In genomic region chr8:47662716-47663115, GRCm38 (mm10) we compare ENCODE assay signal across 24 mouse cellular contexts. TPM values are rescaled to one million over a fixed set of nuclear protein-coding genes. Genes with fewer than 3 reads are reported as not detected.
DNase-seq lines count a peak whose midpoint lies in the region; ATAC-seq and TF ChIP-seq lines count a peak whose summit lies in the region.
"Had no signal": no experiment of that assay in that cellular context is flagged by ENCODE, and none has a peak within 500 bp of the region (broad histone marks: within the 10 kb centered on the region; RNA-seq: fewer than 3 reads in every experiment).

No protein-coding gene starts in this region.

- DNase-seq in embryonic facial prominence, embryonic 14.5 days (ENCODE audit: low spot score) = peak; percentile 22
- no peak for DNase-seq in embryonic facial prominence, embryonic 10.5 days (ENCODE audit: low spot score)
- DNase-seq in lung, embryonic 14.5 days = peak; percentile 41
- no peak for DNase-seq in lung, adult 2 months
- DNase-seq in testis, postnatal 10 days (ENCODE audit: low spot score) = peak; percentile 9
- no peak for DNase-seq in testis, postnatal 14 days (ENCODE audit: low spot score)
- no peak for DNase-seq in MN1 (ENCODE audit: low spot score)
- DNase-seq: adrenal gland, postnatal 14 days; B cell, adult 2 months; cerebellum, adult 11-12 months; cerebellum, adult 9-10 months; cerebellum, postnatal 25 days; gastrocnemius, postnatal 36 days; heart, adult 18-20 months; heart, postnatal 10 days had no signal

- no peaks in the 10 kb centered on the region for H3K9me3 ChIP-seq in embryonic facial prominence, embryonic 14.5 days (ENCODE audit: control insufficient read depth, low read length)
- H3K9me3 ChIP-seq in embryonic facial prominence, embryonic 10.5 days = no peaks in the 10 kb centered on the region
- no peaks in the 10 kb centered on the region for H3K9me3 ChIP-seq in lung, embryonic 14.5 days (ENCODE audit: low read depth, low read length)
- H3K9me3 ChIP-seq: embryonic facial prominence, embryonic 13.5 days; forebrain, embryonic 10.5 days; G1E; heart, embryonic 10.5 days; hindbrain, embryonic 13.5 days had no signal

- no peak overlapping the region for H3K27ac ChIP-seq in embryonic facial prominence, embryonic 14.5 days (replicated peaks; ENCODE audit: low read depth, low read length)
- no peak overlapping the region for H3K27ac ChIP-seq in embryonic facial prominence, embryonic 10.5 days (replicated peaks)
- no peak overlapping the region for H3K27ac ChIP-seq in lung, embryonic 14.5 days (ENCODE audit: low read depth)
- H3K27ac ChIP-seq: embryonic facial prominence, embryonic 13.5 days; forebrain, embryonic 10.5 days; heart, embryonic 10.5 days; hindbrain, embryonic 13.5 days had no signal

- ATAC-seq in embryonic facial prominence, embryonic 14.5 days (ENCODE audit: low read depth) = no peak
- no peak for ATAC-seq in lung, embryonic 14.5 days (ENCODE audit: insufficient read depth)
- ATAC-seq: activated CD4-positive, CD25-positive, alpha-beta regulatory T cell, adult 4 months; CD4-positive, CD25-positive, alpha-beta regulatory T cell, adult 4 months; forebrain, embryonic 14.5 days had no signal

- TF ChIP-seq POLR2A in lung, adult 2 months (IDR thresholded peaks at IDR 0.05; ENCODE audit: borderline replicate concordance, extremely low read depth, low read depth, low read length) = no peak

- no peak overlapping the region for H3K9ac ChIP-seq in embryonic facial prominence, embryonic 14.5 days (ENCODE audit: low read depth, low read length)
- no peak overlapping the region for H3K9ac ChIP-seq in lung, embryonic 14.5 days
- H3K9ac ChIP-seq: embryonic facial prominence, embryonic 13.5 days; hindbrain, embryonic 13.5 days had no signal

- no peaks in the 10 kb centered on the region for H3K27me3 ChIP-seq in embryonic facial prominence, embryonic 14.5 days (replicated peaks; ENCODE audit: control insufficient read depth, insufficient read depth, low read length)
- no peaks in the 10 kb centered on the region for H3K27me3 ChIP-seq in embryonic facial prominence, embryonic 10.5 days (replicated peaks; ENCODE audit: low read depth, poor library complexity, severe bottlenecking)
- H3K27me3 ChIP-seq in lung, embryonic 14.5 days (ENCODE audit: insufficient read depth, low read length) = no peaks in the 10 kb centered on the region
- H3K27me3 ChIP-seq: embryonic facial prominence, embryonic 13.5 days; hindbrain, embryonic 13.5 days had no signal

- no peak overlapping the region for H3K4me2 ChIP-seq in embryonic facial prominence, embryonic 14.5 days (ENCODE audit: low read depth, low read length)
- no peak overlapping the region for H3K4me2 ChIP-seq in lung, embryonic 14.5 days
- H3K4me2 ChIP-seq: embryonic facial prominence, embryonic 13.5 days; hindbrain, embryonic 13.5 days had no signal

- TF ChIP-seq CTCF in lung, embryonic 14.5 days (IDR thresholded peaks at IDR 0.05; ENCODE audit: low read depth) = no peak
- TF ChIP-seq CTCF in lung, adult 2 months (IDR thresholded peaks at IDR 0.05; ENCODE audit: insufficient read depth, low read length) = no peak

- no peak overlapping the region for H3K4me3 ChIP-seq in embryonic facial prominence, embryonic 14.5 days (ENCODE audit: low read depth, low read length)
- no peak overlapping the region for H3K4me3 ChIP-seq in embryonic facial prominence, embryonic 10.5 days
- H3K4me3 ChIP-seq in lung, embryonic 14.5 days (ENCODE audit: low read depth, low read length) = no peak overlapping the region
- H3K4me3 ChIP-seq in lung, adult 2 months (replicated peaks; ENCODE audit: extremely low read depth, low read depth, low read length) = no peak overlapping the region
- H3K4me3 ChIP-seq: embryonic facial prominence, embryonic 13.5 days; erythroblast, embryonic 14.5 days; forebrain, embryonic 10.5 days; heart, embryonic 10.5 days; hindbrain, embryonic 13.5 days had no signal

- 85% methylated on average over 5 of the region's 5 CpGs for WGBS in embryonic facial prominence, embryonic 14.5 days
- 95% methylated on average over 5 of the region's 5 CpGs for WGBS in embryonic facial prominence, embryonic 10.5 days
- 72% methylated on average over 5 of the region's 5 CpGs for WGBS in lung, embryonic 14.5 days
- WGBS in lung, adult 2 months = 76% methylated on average over 5 of the region's 5 CpGs

- peaks cover 12% of the 10 kb centered on the region for H3K36me3 ChIP-seq in embryonic facial prominence, embryonic 14.5 days (ENCODE audit: control insufficient read depth, insufficient read depth, low read length)
- peaks cover 16% of the 10 kb centered on the region for H3K36me3 ChIP-seq in embryonic facial prominence, embryonic 10.5 days (replicated peaks)
- peaks cover 5% of the 10 kb centered on the region for H3K36me3 ChIP-seq in lung, embryonic 14.5 days (ENCODE audit: insufficient read depth)

- no peaks in the 10 kb centered on the region for H3K4me1 ChIP-seq in embryonic facial prominence, embryonic 14.5 days (ENCODE audit: control insufficient read depth, insufficient read depth, low read length)
- H3K4me1 ChIP-seq in embryonic facial prominence, embryonic 10.5 days = no peaks in the 10 kb centered on the region
- no peaks in the 10 kb centered on the region for H3K4me1 ChIP-seq in lung, embryonic 14.5 days (ENCODE audit: insufficient read depth)
- no peaks in the 10 kb centered on the region for H3K4me1 ChIP-seq in lung, adult 2 months (ENCODE audit: control insufficient read depth, insufficient read depth, low read length)
- H3K4me1 ChIP-seq: embryonic facial prominence, embryonic 13.5 days; forebrain, embryonic 10.5 days; heart, embryonic 10.5 days; hindbrain, embryonic 13.5 days had no signal

RNA-seq across cellular contexts. Expression of gene Ing2, which starts 12.6 kb away (rescaled TPM):
- polyA plus RNA-seq in embryonic facial prominence, embryonic 14.5 days (2014; fragmentation: Nextera tagmentation; extraction: Ambion mirVana) = 11.3 and 12.6 TPM in 2 replicates
- polyA plus RNA-seq in embryonic facial prominence, embryonic 10.5 days (2016; fragmentation: Nextera tagmentation; extraction: Ambion mirVana) = 13.6 and 13.8 TPM in 2 replicates
- 11.8 and 14.6 TPM in 2 replicates for polyA plus RNA-seq in lung, embryonic 14.5 days (2014; fragmentation: Nextera tagmentation; extraction: Ambion mirVana)
- polyA plus RNA-seq in lung, adult 2 months (2012; rRNA removed) = 2.1 and 6.4 TPM in 2 replicates

RNA-seq across cellular contexts. Expression of gene Cdkn2aip, which starts 51.0 kb away (rescaled TPM):
- polyA plus RNA-seq in embryonic facial prominence, embryonic 14.5 days (2014; fragmentation: Nextera tagmentation; extraction: Ambion mirVana) = 16.5 and 21.0 TPM in 2 replicates
- polyA plus RNA-seq in embryonic facial prominence, embryonic 10.5 days (2016; fragmentation: Nextera tagmentation; extraction: Ambion mirVana) = 38.2 and 38.5 TPM in 2 replicates
- 24.3 and 25.2 TPM in 2 replicates for polyA plus RNA-seq in lung, embryonic 14.5 days (2014; fragmentation: Nextera tagmentation; extraction: Ambion mirVana)
- polyA plus RNA-seq in lung, adult 2 months (2012; rRNA removed) = 9.6 and 16.3 TPM in 2 replicates

Comparison
In these comparisons a context has a peak if more than half of its experiments do, and no peak if none do; other contexts are left out.
1. DNase-seq: peak in embryonic facial prominence, embryonic 14.5 days (single experiment), lung, embryonic 14.5 days (single experiment) and testis, postnatal 10 days (single experiment); none in embryonic facial prominence, embryonic 10.5 days (single experiment), lung, adult 2 months (single experiment), testis, postnatal 14 days (single experiment) and MN1 (single experiment).